Mouse (Mus musculus) kidney, postnatal 0 days (tissue): ENCODE measurements around the gene Rnft2. TPM values are rescaled to one million over a fixed set of nuclear protein-coding genes. Genes with fewer than 3 reads are reported as not detected.
A peak's percentile ranks its signal among the peaks of the same experiment; 100 is the strongest.

Experiments used
- ATAC-seq: fragments of 200-750 bp; cut with Nextera tagmentation; replicated peaks from 2 replicates; pipeline ENCODE4 v1.8.0; 2017; ENCODE audit warnings: low read depth, moderate number of reproducible peaks, moderate TSS enrichment, moderate library complexity; ENCODE audit not compliant: low FRiP score
- DNase-seq: peaks from one replicate; pipeline ENCODE4 v3.0.0-alpha.2; 2016; ENCODE audit warnings: low spot score
- H3K27ac ChIP-seq: fragments of 300-500 bp; sonication (generic); 2 replicates; pipeline ENCODE4 v1.5.1; 2014; ENCODE audit warnings: mild to moderate bottlenecking
- H3K27me3 ChIP-seq: fragments of 300-500 bp; sonication (generic); 2 replicates; pipeline ENCODE4 v1.6.1; 2014; ENCODE audit warnings: low read length, mixed read lengths; ENCODE audit not compliant: insufficient read depth
- H3K36me3 ChIP-seq: fragments of 300-500 bp; sonication (generic); 2 replicates; pipeline ENCODE4 v1.6.1; 2014; ENCODE audit warnings: low read length, mixed read lengths; ENCODE audit not compliant: insufficient read depth
- H3K4me1 ChIP-seq: fragments of 300-500 bp; sonication (generic); replicated peaks from 2 replicates; pipeline ENCODE4 v1.6.1; 2014; ENCODE audit warnings: antibody characterized with exemption, low read length, mixed read lengths; ENCODE audit not compliant: insufficient read depth
- H3K4me2 ChIP-seq: fragments of 300-500 bp; sonication (generic); 2 replicates; pipeline ENCODE4 v1.6.1; 2014; ENCODE audit warnings: mild to moderate bottlenecking, low read length, moderate library complexity, mixed read lengths
- H3K4me3 ChIP-seq: fragments of 300-500 bp; sonication (generic); replicated peaks from 2 replicates; pipeline ENCODE4 v1.5.1; 2014; ENCODE audit warnings: low read depth, low read length
- H3K9ac ChIP-seq: fragments of 300-500 bp; sonication (generic); 2 replicates; pipeline ENCODE4 v1.6.1; 2014; ENCODE audit warnings: low read depth, low read length
- H3K9me3 ChIP-seq: fragments of 300-500 bp; sonication (generic); replicated peaks from 2 replicates; pipeline ENCODE4 v1.6.1; 2016; ENCODE audit warnings: low read length, inconsistent platforms, mixed read lengths
- CTCF ChIP-seq: IDR thresholded peaks from 2 replicates; pipeline ENCODE4 v1.5.1; 2016; ENCODE audit warnings: antibody characterized with exemption, low read depth, mild to moderate bottlenecking, moderate library complexity
- WGBS: fragments of 180-500 bp; shearing (Covaris S2); extraction: QIAGEN DNeasy Blood & Tissue Kit; methylation state at CpG from one replicate; pipeline ENCODE4 v1.1.7; 2014; 5-methylcytosine and 5-hydroxymethylcytosine counted together
- polyA plus RNA-seq: library from polyadenylated mRNA; unstranded; fragments of >200 nt; fragmentation: Nextera tagmentation; extraction: Ambion mirVana; gene quantifications from 2 replicates; pipeline ENCODE4 v1.2.1, GENCODE M21; 2015

Gene Rnft2
- polyA plus RNA-seq, 1 experiment from 2014 or later, result 1.6 TPM

GRCm38 (mm10) chr5:118190491-118190890, 54.4 kb downstream of the Rnft2 start:
- H3K4me2 ChIP-seq, result no peak overlapping the region
- no peaks in the 10 kb centered on the region for H3K9me3 ChIP-seq
- H3K4me3 ChIP-seq, result no peak overlapping the region
- no peak for DNase-seq
- TF ChIP-seq CTCF, result no peak
- H3K27me3 ChIP-seq, result no peaks in the 10 kb centered on the region
- H3K27ac ChIP-seq, result no peak overlapping the region
- H3K9ac ChIP-seq, result no peak overlapping the region
- H3K36me3 ChIP-seq, result no peaks in the 10 kb centered on the region
- ATAC-seq, result no peak
- H3K4me1 ChIP-seq, result no peaks in the 10 kb centered on the region
- 68% methylated on average over 9 of the region's 9 CpGs for whole genome bisulfite sequencing

GRCm38 (mm10) chr5:118188356-118188755, 56.6 kb downstream of the Rnft2 start:
- Histone ChIP-seq H3K36me3 (no peaks in the 10 kb centered on the region), H3K9me3 (no peaks in the 10 kb centered on the region), H3K4me2 (no peak overlapping the region), H3K27me3 (no peaks in the 10 kb centered on the region), H3K4me1 (no peaks in the 10 kb centered on the region), H3K27ac (no peak overlapping the region), H3K4me3 (no peak overlapping the region), H3K9ac (no peak overlapping the region)
- no peak for DNase-seq
- no peak for TF ChIP-seq CTCF
- ATAC-seq, result no peak
- 56% methylated on average over 6 of the region's 6 CpGs for WGBS

GRCm38 (mm10) chr5:118186903-118187633, 57.8 kb downstream of the Rnft2 start:
- Histone ChIP-seq H3K4me2 (no peak overlapping the region), H3K9ac (no peak overlapping the region), H3K4me3 (no peak overlapping the region), H3K36me3 (no peaks in the 10 kb centered on the region), H3K4me1 (no peaks in the 10 kb centered on the region), H3K9me3 (no peaks in the 10 kb centered on the region), H3K27ac (no peak overlapping the region), H3K27me3 (no peaks in the 10 kb centered on the region)
- TF ChIP-seq CTCF, result no peak
- 73% methylated on average over 9 of the region's 9 CpGs for WGBS
- ATAC-seq, result no peak
- no peak for DNase-seq

- Histone ChIP-seq H3K27ac (no peak overlapping the region), H3K4me2 (no peak overlapping the region), H3K27me3 (peaks cover 28% of the 10 kb centered on the region), H3K9me3 (no peaks in the 10 kb centered on the region; the same call in 1 of the 2 replicates), H3K36me3 (no peaks in the 10 kb centered on the region), H3K9ac (no peak overlapping the region), H3K4me1 (peaks cover 4% of the 10 kb centered on the region; the same call in 1 of the 2 replicates), H3K4me3 (no peak overlapping the region)
- 65% methylated on average over 7 of the region's 7 CpGs for WGBS
- no peak for DNase-seq
- no peak for TF ChIP-seq CTCF
- ATAC-seq, result no peak
Measured at GRCm38 (mm10) chr5:118177640-118178039, 67.3 kb downstream of the Rnft2 start.

GRCm38 (mm10) chr5:118175137-118175536, 69.8 kb downstream of the Rnft2 start:
- H3K4me3 ChIP-seq, result no peak overlapping the region
- H3K27ac ChIP-seq, result no peak overlapping the region
- no peak overlapping the region for H3K4me2 ChIP-seq
- H3K36me3 ChIP-seq, result no peaks in the 10 kb centered on the region
- H3K27me3 ChIP-seq, result peaks cover 48% of the 10 kb centered on the region
- DNase-seq, result no peak
- WGBS, result 30% methylated on average over 2 of the region's 2 CpGs
- H3K9me3 ChIP-seq, result no peaks in the 10 kb centered on the region; the same call in 1 of the 2 replicates
- H3K9ac ChIP-seq, result no peak overlapping the region
- ATAC-seq, result no peak
- peaks cover 11% of the 10 kb centered on the region; the same call in 1 of the 2 replicates for H3K4me1 ChIP-seq
- peak; percentile 41 for TF ChIP-seq CTCF

DNA sequence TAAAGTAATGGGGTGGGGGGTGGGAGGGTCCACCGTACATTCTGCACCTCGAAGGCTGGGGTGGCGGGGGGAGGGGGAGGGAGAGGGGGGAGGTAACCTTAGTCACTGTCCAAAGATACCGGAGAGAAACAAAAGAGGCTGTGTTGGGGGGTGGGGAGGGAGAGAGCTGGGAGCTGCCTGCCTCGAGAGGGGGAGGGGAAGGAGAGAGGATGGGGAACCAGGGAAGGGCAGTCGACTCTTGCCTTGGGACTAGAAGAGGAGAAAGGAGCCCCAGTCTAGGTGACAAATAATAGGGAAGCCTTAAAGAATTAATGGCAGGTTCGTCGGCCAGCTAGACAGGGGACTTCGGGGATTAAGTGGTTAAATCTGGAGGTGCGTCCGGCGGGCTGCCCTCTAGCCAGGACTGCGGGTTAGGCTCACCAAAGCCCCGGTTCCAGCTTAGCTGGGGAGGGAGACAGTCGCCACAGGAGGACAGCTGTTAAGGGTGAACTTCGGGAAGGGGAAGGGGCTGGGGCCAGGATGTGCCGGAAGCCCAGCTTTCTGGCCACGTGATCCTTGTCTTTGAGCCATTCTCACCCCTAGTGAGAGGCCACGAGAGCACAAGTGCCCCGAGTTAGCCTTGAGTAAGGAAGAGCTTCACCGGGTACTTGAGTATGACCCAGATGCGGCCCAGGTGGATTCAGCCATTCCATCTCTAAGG, 70.5 kb downstream of the Rnft2 start:
- Histone ChIP-seq H3K4me3 (peak overlapping the region; percentile 17; the same call in 1 of the 2 replicates), H3K27ac (no peak overlapping the region), H3K27me3 (peaks cover 46% of the 10 kb centered on the region), H3K4me2 (peak overlapping the region; percentile 40), H3K4me1 (peaks cover 17% of the 10 kb centered on the region; the same call in 1 of the 2 replicates), H3K36me3 (no peaks in the 10 kb centered on the region), H3K9ac (no peak overlapping the region), H3K9me3 (no peaks in the 10 kb centered on the region; the same call in 1 of the 2 replicates)
- DNase-seq (no peak), ATAC-seq (0 out of 2 replicates have a peak, but pooled peaks have one; percentile 29)
- no peak for TF ChIP-seq CTCF
- WGBS, result 1% methylated on average over 22 of the region's 22 CpGs
